Mouse (Mus musculus): ENCODE data around the gene Bola2. TPM values are rescaled to one million over a fixed set of nuclear protein-coding genes. Genes with fewer than 3 reads are reported as not detected.

Gene Bola2
- polyA plus RNA-seq (2016; fragmentation: Nextera tagmentation; extraction: Ambion mirVana), result 151 TPM in 2 replicates

GRCm38 (mm10) chr7:126695210-126695611 lies at the start of gene Bola2:
TSS of gene Bola2 (plus strand) at chr7:126695401.
- WGBS, result under 1% methylated on average over 31 of the region's 31 CpGs
- no peaks in the 10 kb centered on the region for H3K9me3 ChIP-seq
- H3K36me3 ChIP-seq, result peaks cover 36% of the 10 kb centered on the region
- H3K9ac ChIP-seq (replicated peaks), result peak within 1 kb of the TSS; percentile 84
- H3K4me3 ChIP-seq, result peak within 1 kb of the TSS; percentile 80
- peaks cover 25% of the 10 kb centered on the region for H3K4me1 ChIP-seq
- H3K27me3 ChIP-seq, result no peaks in the 10 kb centered on the region
- ATAC-seq (ENCODE audit: low FRiP score, low read depth), result peak; percentile 47
- H3K27ac ChIP-seq (replicated peaks), result peak within 1 kb of the TSS; percentile 93
- peak within 1 kb of the TSS; percentile 88 for H3K4me2 ChIP-seq (replicated peaks)

DNA sequence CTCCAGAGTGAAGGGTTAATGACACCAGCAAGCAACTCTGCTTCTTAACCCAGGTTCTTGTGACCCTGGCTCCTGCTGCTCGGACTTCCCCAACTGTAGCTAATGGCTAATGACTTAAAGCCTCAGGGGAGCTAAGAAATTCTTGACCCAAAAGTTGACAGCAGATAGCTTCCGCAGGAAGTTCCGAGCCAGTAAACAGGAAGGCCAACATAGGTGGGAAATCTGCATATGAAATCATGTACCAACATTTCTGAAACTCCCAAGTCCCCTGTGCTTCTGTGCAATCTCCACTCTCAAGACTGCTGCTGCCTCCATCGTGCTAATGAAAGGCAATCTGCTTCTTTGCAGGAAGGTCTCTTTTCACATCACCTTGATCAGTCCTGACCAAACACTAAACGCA lies 49.5 kb upstream of the Bola2 start:
- H3K4me3 ChIP-seq, result no peak overlapping the region
- H3K36me3 ChIP-seq, result no peaks in the 10 kb centered on the region
- WGBS, result 75% methylated on average over 5 of the region's 5 CpGs
- H3K9me3 ChIP-seq, result no peaks in the 10 kb centered on the region
- no peak overlapping the region for H3K4me2 ChIP-seq (replicated peaks)
- H3K27me3 ChIP-seq, result no peaks in the 10 kb centered on the region
- H3K27ac ChIP-seq (replicated peaks), result no peak overlapping the region
- H3K4me1 ChIP-seq, result peaks cover 8% of the 10 kb centered on the region
- ATAC-seq (ENCODE audit: low FRiP score, low read depth), result no peak
- H3K9ac ChIP-seq (replicated peaks), result no peak overlapping the region

DNA sequence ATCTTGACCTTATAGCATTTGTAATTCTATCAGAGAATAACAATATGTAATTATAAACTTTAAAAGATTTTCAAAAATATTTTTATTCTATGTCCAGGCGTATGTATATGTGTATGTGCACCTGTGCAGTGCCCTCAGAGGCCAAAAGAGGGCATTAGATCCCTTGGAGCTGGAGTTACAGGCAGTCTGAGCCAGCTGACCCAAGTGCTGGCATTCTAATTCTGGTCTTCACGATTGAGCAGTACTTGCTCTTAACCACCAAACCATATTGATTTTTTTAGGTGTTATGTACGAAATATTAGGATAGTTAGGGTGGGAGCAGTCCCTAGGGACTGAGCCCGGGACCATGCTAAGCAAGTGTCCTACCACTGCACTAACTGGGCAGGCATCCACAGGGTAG lies 46.7 kb upstream of the Bola2 start:
- H3K36me3 ChIP-seq, result no peaks in the 10 kb centered on the region
- H3K4me2 ChIP-seq (replicated peaks), result peak overlapping the region; percentile 76; the same call in 1 of the 2 replicates
- H3K9ac ChIP-seq (replicated peaks), result no peak overlapping the region
- H3K27me3 ChIP-seq, result no peaks in the 10 kb centered on the region
- 0 out of 2 replicates have a peak overlapping the region, but pooled peaks have one; percentile 59 for H3K4me3 ChIP-seq
- 73% methylated on average over 4 of the region's 4 CpGs for WGBS
- ATAC-seq (ENCODE audit: low FRiP score, low read depth), result no peak; the same call in 1 of the 2 replicates
- H3K4me1 ChIP-seq, result peaks cover 8% of the 10 kb centered on the region
- H3K9me3 ChIP-seq, result no peaks in the 10 kb centered on the region
- no peak overlapping the region for H3K27ac ChIP-seq (replicated peaks)

DNA sequence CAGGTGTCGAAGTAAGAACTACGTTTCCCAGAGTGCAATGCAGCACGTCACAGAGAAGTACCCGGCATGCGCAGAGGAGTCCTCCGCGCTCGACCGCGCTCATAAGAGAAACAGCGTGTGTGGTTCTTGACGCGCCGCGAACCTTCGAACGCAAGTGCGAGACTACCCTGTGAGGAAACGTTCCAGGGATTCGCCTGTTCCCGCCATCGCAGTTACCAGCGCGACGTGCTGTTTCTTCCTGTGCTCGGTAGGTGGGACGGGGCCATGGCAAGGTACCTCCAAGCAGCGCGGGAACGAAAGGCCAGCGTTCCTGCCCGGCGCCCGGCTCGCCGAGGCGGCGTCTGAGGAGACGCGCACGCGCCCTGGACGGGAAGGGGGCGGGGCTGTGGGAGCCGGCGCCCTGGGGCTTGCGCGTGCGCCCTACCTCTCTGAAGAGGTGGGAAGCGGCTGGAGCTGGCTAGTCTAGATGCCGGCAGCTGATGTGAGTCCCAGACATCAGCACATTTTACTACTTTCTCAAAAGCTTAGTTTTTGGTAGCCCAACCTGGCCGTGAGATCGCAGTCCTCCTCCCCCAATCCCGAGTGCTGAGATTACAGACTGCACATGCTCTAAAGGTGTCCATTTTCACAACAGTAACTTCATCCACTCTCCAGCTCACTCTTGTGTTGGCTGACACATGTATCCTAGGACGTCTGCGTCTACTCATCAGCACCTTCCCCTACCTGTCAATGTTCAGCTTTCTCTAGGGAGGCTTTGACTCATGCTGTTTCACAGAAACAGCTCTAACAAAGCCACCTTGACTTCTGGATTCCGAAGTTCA lies 45.8 kb upstream of the Bola2 start, which contains the start of gene Sgf29:
TSS of gene Sgf29 (plus strand) at position 79 of the 821 bp plus-strand sequence.
- peak within 1 kb of the TSS; percentile 92 for H3K27ac ChIP-seq (replicated peaks)
- H3K4me2 ChIP-seq (replicated peaks), result peak within 1 kb of the TSS; percentile 76
- H3K36me3 ChIP-seq, result no peaks in the 10 kb centered on the region
- 1% methylated on average over 57 of the region's 57 CpGs for WGBS
- H3K4me3 ChIP-seq, result peak within 1 kb of the TSS; percentile 59
- H3K9ac ChIP-seq (replicated peaks), result peak within 1 kb of the TSS; percentile 59
- no peaks in the 10 kb centered on the region for H3K27me3 ChIP-seq
- H3K9me3 ChIP-seq, result no peaks in the 10 kb centered on the region
- H3K4me1 ChIP-seq, result peaks cover 8% of the 10 kb centered on the region
- ATAC-seq (ENCODE audit: low FRiP score, low read depth), result peak; percentile 98

DNA sequence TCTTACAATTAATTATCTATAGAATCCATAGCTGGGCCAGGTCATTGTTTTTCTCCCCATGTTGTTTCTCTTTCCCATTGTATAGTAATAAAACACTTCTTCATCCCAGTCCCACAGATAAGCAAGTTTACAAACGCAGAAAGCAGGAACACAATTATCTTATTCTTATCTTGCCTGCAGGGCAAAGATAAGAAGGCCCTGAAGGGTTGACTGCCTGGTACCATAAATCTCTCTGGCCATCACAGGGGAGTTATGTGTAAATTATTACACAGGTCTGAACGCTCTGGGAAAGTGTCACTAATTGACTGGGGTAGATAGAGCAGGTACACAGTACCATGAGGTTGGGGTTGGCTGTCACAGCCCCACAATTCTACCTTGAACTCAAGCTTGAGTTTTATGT lies 44.3 kb upstream of the Bola2 start:
- Histone ChIP-seq H3K4me2 (replicated peaks) (no peak overlapping the region), H3K9me3 (no peaks in the 10 kb centered on the region), H3K36me3 (no peaks in the 10 kb centered on the region), H3K9ac (replicated peaks) (no peak overlapping the region), H3K4me3 (no peak overlapping the region), H3K27ac (replicated peaks) (no peak overlapping the region), H3K4me1 (peaks cover 8% of the 10 kb centered on the region), H3K27me3 (no peaks in the 10 kb centered on the region)
- 80% methylated on average over 2 of the region's 2 CpGs for WGBS
- ATAC-seq (ENCODE audit: low FRiP score, low read depth), result no peak

DNA sequence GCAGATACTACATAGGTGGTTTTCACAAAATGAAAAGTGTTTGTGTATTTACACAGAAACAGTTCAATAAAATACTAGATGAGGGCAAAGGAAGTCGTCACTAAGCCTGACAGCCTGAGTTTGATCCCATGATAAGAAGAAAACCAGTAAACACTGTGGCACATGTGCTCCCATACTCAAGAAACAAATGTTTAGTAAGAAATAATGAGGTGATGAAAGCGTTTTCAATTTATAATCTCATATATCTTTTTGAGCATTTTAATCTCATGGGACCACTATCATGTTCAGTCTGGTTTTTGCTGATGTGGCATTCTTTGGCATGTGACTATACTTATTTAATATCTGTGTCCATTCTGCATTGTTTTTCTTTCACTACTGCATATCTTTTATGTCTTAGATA lies 41.2 kb upstream of the Bola2 start:
- Histone ChIP-seq H3K27ac (replicated peaks) (no peak overlapping the region), H3K9ac (replicated peaks) (no peak overlapping the region), H3K4me1 (peaks cover 8% of the 10 kb centered on the region), H3K4me2 (replicated peaks) (no peak overlapping the region), H3K27me3 (no peaks in the 10 kb centered on the region), H3K4me3 (no peak overlapping the region), H3K9me3 (no peaks in the 10 kb centered on the region), H3K36me3 (no peaks in the 10 kb centered on the region)
- 93% methylated on average over 2 of the region's 2 CpGs for WGBS
- ATAC-seq (ENCODE audit: low FRiP score, low read depth), result no peak

- Histone ChIP-seq H3K4me2 (replicated peaks) (no peak overlapping the region), H3K36me3 (no peaks in the 10 kb centered on the region), H3K27ac (replicated peaks) (no peak overlapping the region), H3K27me3 (no peaks in the 10 kb centered on the region), H3K4me3 (no peak overlapping the region), H3K4me1 (no peaks in the 10 kb centered on the region), H3K9ac (replicated peaks) (no peak overlapping the region), H3K9me3 (no peaks in the 10 kb centered on the region)
- ATAC-seq (ENCODE audit: low FRiP score, low read depth), result no peak
- 92% methylated on average over 3 of the region's 3 CpGs for WGBS
Observed at GRCm38 (mm10) chr7:126655695-126656094, 39.5 kb upstream of the Bola2 start.

DNA sequence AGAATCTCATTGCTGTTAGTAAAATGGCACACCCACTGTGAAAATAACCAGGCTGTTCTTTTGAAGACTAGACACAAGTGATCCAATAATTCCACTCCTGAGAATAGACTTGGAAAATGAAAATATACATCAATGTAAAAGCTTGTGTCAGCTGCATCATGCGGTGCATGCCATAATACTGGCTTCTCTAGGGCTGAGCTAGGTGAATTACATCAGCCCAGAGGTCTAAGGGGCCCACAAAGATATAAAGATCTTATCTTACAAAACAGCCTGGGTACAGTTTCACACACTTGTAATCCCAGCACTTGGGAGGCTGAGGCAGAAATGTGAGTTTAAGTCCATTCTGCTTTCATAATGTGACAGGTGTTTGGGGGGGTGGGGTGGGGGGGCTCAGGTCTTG lies 37.7 kb upstream of the Bola2 start:
- WGBS, result 93% methylated on average over 1 of the region's 1 CpGs
- Histone ChIP-seq H3K9me3 (no peaks in the 10 kb centered on the region), H3K4me3 (no peak overlapping the region), H3K4me1 (no peaks in the 10 kb centered on the region), H3K27me3 (no peaks in the 10 kb centered on the region), H3K27ac (replicated peaks) (no peak overlapping the region), H3K9ac (replicated peaks) (no peak overlapping the region), H3K36me3 (0 out of 2 replicates have a peak, but pooled peaks cover 5% of the 10 kb centered on the region), H3K4me2 (replicated peaks) (no peak overlapping the region)
- ATAC-seq (ENCODE audit: low FRiP score, low read depth), result no peak

- no peak overlapping the region for H3K9ac ChIP-seq (replicated peaks)
- H3K4me1 ChIP-seq, result no peaks in the 10 kb centered on the region
- no peak overlapping the region for H3K4me3 ChIP-seq
- peaks cover 25% of the 10 kb centered on the region for H3K36me3 ChIP-seq
- no peaks in the 10 kb centered on the region for H3K9me3 ChIP-seq
- no peak for ATAC-seq (ENCODE audit: low FRiP score, low read depth)
- no peak overlapping the region for H3K27ac ChIP-seq (replicated peaks)
- 76% methylated on average over 3 of the region's 3 CpGs for WGBS
- H3K4me2 ChIP-seq (replicated peaks), result no peak overlapping the region
- H3K27me3 ChIP-seq, result no peaks in the 10 kb centered on the region
Observed at GRCm38 (mm10) chr7:126659771-126660170, 35.4 kb upstream of the Bola2 start.

DNA sequence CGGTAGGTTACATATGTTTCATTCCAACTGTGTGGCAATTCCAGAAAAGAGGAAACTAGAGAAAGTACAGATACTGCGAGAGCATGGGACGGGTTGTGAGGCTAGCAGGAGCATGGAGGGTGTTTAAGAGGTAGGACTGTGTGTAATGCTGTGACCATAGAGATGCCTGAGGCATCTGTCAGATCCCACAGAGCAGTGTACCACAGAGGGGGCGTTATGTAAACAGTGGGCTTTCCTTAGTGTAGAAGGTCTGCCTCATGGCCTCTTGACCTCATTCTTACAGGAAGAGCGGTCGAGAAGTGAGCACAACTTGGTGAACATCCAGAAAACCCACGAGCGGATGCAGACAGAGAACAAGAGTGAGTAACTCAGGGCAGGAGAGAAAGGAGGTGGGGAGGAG lies 31.6 kb upstream of the Bola2 start:
- no peak overlapping the region for H3K27ac ChIP-seq (replicated peaks)
- H3K9ac ChIP-seq (replicated peaks), result no peak overlapping the region
- H3K4me1 ChIP-seq, result no peaks in the 10 kb centered on the region
- WGBS, result 80% methylated on average over 8 of the region's 8 CpGs
- H3K36me3 ChIP-seq, result peaks cover 50% of the 10 kb centered on the region
- H3K4me3 ChIP-seq, result no peak overlapping the region
- no peak for ATAC-seq (ENCODE audit: low FRiP score, low read depth)
- no peaks in the 10 kb centered on the region for H3K9me3 ChIP-seq
- H3K27me3 ChIP-seq, result no peaks in the 10 kb centered on the region
- H3K4me2 ChIP-seq (replicated peaks), result no peak overlapping the region

DNA sequence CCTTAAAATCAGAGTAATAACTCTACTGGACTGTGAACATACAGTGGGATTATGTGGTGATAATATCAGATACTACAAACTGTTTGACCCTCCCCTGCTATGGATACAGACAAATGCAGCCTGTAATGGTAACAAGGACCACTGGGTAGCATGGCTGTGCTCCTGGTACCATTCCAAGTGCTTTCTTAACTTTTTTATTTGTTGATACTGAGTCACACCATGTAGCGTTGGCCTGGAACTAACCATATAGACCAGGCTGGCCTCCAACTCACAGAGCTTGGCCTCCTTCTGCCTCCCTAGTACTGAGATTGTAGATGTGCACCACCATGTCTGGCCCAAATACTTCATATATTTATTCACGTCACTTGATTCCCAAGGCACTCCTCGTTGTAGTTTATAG lies 29.9 kb upstream of the Bola2 start:
- ATAC-seq (ENCODE audit: low FRiP score, low read depth), result no peak
- 94% methylated on average over 3 of the region's 3 CpGs for WGBS
- Histone ChIP-seq H3K4me3 (no peak overlapping the region), H3K36me3 (peaks cover 56% of the 10 kb centered on the region), H3K4me2 (replicated peaks) (no peak overlapping the region), H3K27me3 (no peaks in the 10 kb centered on the region), H3K9ac (replicated peaks) (no peak overlapping the region), H3K27ac (replicated peaks) (no peak overlapping the region), H3K4me1 (no peaks in the 10 kb centered on the region), H3K9me3 (no peaks in the 10 kb centered on the region)

GRCm38 (mm10) chr7:126667495-126668090 lies 27.6 kb upstream of the Bola2 start:
- no peaks in the 10 kb centered on the region for H3K4me1 ChIP-seq
- peaks cover 71% of the 10 kb centered on the region for H3K36me3 ChIP-seq
- no peak overlapping the region for H3K4me2 ChIP-seq (replicated peaks)
- H3K9ac ChIP-seq (replicated peaks), result no peak overlapping the region
- H3K9me3 ChIP-seq, result no peaks in the 10 kb centered on the region
- no peak overlapping the region for H3K4me3 ChIP-seq
- no peaks in the 10 kb centered on the region for H3K27me3 ChIP-seq
- H3K27ac ChIP-seq (replicated peaks), result no peak overlapping the region
- WGBS, result 92% methylated on average over 9 of the region's 9 CpGs
- no peak for ATAC-seq (ENCODE audit: low FRiP score, low read depth)
